Mouse (Mus musculus): Measurements from ENCODE around the gene Elmo1. TPM values are rescaled to one million over a fixed set of nuclear protein-coding genes. Genes with fewer than 3 reads are reported as not detected.

Elmo1 gene
- polyA plus RNA-seq, 1 experiment from 2014 or later, result 12.3 TPM

DNA sequence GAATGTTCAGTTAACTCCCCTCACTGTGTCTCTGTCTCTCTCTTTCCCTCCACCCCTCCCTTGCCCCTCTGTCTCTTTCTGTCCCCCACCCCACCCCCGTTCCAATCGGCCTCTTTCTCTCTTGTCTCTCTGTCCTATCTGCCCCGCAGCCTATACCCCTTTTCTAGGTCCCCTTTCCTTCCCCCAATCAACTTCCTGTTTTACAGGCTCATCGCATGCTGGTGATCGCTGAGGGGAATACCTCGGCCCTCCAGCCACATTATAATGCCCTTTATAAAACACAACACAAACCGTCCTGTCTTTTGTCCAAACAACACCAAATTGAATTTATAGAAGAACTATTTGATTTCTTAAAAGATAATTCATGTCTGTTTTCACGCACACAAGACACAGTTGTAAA is 40.7 kb upstream of the Elmo1 start:
- no peak overlapping the region for H3K9ac ChIP-seq (ENCODE audit: low read length)
- no peak overlapping the region for H3K27ac ChIP-seq (ENCODE audit: low read depth, low read length)
- H3K36me3 ChIP-seq (ENCODE audit: control insufficient read depth, insufficient read depth, low read length), result no peaks in the 10 kb centered on the region
- no peak overlapping the region for H3K4me3 ChIP-seq (ENCODE audit: low read depth, low read length)
- H3K27me3 ChIP-seq (ENCODE audit: control insufficient read depth, insufficient read depth, low read length), result no peaks in the 10 kb centered on the region
- ATAC-seq (replicated peaks; ENCODE audit: low FRiP score) (no peak), DNase-seq (ENCODE audit: low spot score) (no peak)
- 68% methylated on average over 8 of the region's 8 CpGs for WGBS
- no peak overlapping the region for H3K4me2 ChIP-seq (ENCODE audit: low read depth, low read length, severe bottlenecking)
- H3K9me3 ChIP-seq (ENCODE audit: control insufficient read depth, low read length), result no peaks in the 10 kb centered on the region
- peaks cover 4% of the 10 kb centered on the region; the same call in 1 of the 2 replicates for H3K4me1 ChIP-seq (replicated peaks; ENCODE audit: control insufficient read depth, insufficient read depth, low read length)

- H3K4me2 ChIP-seq (ENCODE audit: low read depth, low read length, severe bottlenecking), result no peak overlapping the region
- H3K4me1 ChIP-seq (replicated peaks; ENCODE audit: control insufficient read depth, insufficient read depth, low read length), result peaks cover 4% of the 10 kb centered on the region; the same call in 1 of the 2 replicates
- H3K36me3 ChIP-seq (ENCODE audit: control insufficient read depth, insufficient read depth, low read length), result no peaks in the 10 kb centered on the region
- H3K27ac ChIP-seq (ENCODE audit: low read depth, low read length), result no peak overlapping the region
- no peak for ATAC-seq (replicated peaks; ENCODE audit: low FRiP score)
- no peaks in the 10 kb centered on the region for H3K9me3 ChIP-seq (ENCODE audit: control insufficient read depth, low read length)
- H3K4me3 ChIP-seq (ENCODE audit: low read depth, low read length), result no peak overlapping the region
- 87% methylated on average over 10 of the region's 10 CpGs for WGBS
- DNase-seq (ENCODE audit: low spot score), result no peak
- no peak overlapping the region for H3K9ac ChIP-seq (ENCODE audit: low read length)
- no peaks in the 10 kb centered on the region for H3K27me3 ChIP-seq (ENCODE audit: control insufficient read depth, insufficient read depth, low read length)
These were observed 40.2 kb upstream of the Elmo1 start for GRCm38 (mm10) chr13:20050149-20050548.

DNA sequence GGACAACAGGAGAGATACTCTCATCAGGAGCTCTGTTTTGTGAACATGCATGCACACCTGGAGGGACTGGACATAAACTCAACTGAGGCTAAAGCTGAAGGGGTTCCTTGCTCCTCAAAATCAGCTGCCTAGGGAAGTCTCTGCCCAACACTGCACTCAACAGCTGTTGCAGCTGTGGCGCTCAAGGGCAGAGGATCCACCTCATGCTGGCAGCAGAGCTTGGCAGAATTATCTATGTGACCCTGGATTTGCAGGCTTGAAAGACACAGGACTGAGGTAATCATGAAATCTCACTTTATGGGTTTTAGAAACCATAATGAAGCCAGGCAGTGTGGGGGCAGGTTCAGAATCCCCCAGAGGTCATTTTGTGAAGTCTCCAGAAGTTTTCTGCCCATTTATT is 32.5 kb upstream of the Elmo1 start:
- no peaks in the 10 kb centered on the region for H3K4me1 ChIP-seq (replicated peaks; ENCODE audit: control insufficient read depth, insufficient read depth, low read length)
- no peak overlapping the region for H3K4me2 ChIP-seq (ENCODE audit: low read depth, low read length, severe bottlenecking)
- 87% methylated on average over 1 of the region's 1 CpGs for WGBS
- no peaks in the 10 kb centered on the region for H3K36me3 ChIP-seq (ENCODE audit: control insufficient read depth, insufficient read depth, low read length)
- no peak overlapping the region for H3K27ac ChIP-seq (ENCODE audit: low read depth, low read length)
- no peak overlapping the region for H3K4me3 ChIP-seq (ENCODE audit: low read depth, low read length)
- no peaks in the 10 kb centered on the region for H3K27me3 ChIP-seq (ENCODE audit: control insufficient read depth, insufficient read depth, low read length)
- ATAC-seq (replicated peaks; ENCODE audit: low FRiP score) (no peak), DNase-seq (ENCODE audit: low spot score) (no peak)
- H3K9ac ChIP-seq (ENCODE audit: low read length), result no peak overlapping the region
- no peaks in the 10 kb centered on the region for H3K9me3 ChIP-seq (ENCODE audit: control insufficient read depth, low read length)

DNA sequence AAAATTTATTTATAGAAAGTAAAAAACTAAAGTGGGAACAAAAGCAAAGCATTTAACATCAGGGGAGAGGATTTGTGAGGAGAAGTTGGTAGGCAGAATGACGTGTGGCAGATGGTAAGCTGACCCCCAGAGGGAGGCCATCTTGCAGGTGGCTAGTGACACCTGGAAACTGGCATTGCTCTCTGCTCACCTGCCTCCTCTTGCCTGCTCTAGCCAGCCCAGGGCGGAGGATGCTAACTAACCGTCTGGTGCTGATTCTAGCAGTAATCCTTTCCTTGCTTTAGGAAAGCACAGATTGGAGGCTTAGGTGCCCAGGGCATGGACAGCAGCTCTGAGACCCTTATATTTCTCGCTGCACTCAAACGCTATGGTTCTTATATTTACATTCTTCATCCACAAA is 29.4 kb upstream of the Elmo1 start:
- Histone ChIP-seq H3K4me3 (ENCODE audit: low read depth, low read length) (no peak overlapping the region), H3K9ac (ENCODE audit: low read length) (no peak overlapping the region), H3K27ac (ENCODE audit: low read depth, low read length) (no peak overlapping the region), H3K4me1 (replicated peaks; ENCODE audit: control insufficient read depth, insufficient read depth, low read length) (no peaks in the 10 kb centered on the region), H3K36me3 (ENCODE audit: control insufficient read depth, insufficient read depth, low read length) (no peaks in the 10 kb centered on the region), H3K27me3 (ENCODE audit: control insufficient read depth, insufficient read depth, low read length) (no peaks in the 10 kb centered on the region), H3K4me2 (ENCODE audit: low read depth, low read length, severe bottlenecking) (no peak overlapping the region), H3K9me3 (ENCODE audit: control insufficient read depth, low read length) (no peaks in the 10 kb centered on the region)
- no peak for DNase-seq (ENCODE audit: low spot score)
- no peak for ATAC-seq (replicated peaks; ENCODE audit: low FRiP score)
- 82% methylated on average over 5 of the region's 5 CpGs for WGBS

DNA sequence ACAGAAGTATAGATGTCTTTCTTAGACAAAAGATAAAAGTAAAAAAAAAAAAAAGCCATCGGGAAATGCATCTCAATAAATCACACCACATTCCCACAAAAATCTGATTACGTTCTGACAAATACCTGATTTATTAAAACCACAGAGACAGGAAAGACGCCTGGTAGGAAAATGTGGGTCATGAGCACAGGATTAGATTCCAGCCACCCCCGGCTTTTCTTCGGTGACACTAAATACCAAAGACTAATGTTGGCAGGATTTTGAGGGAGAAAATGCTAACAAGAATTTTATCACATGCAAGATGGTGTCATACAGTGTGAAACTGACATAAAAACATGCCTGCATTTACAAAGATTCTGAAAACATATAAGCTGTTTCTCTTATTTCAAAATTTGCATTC is 27.1 kb upstream of the Elmo1 start:
- no peaks in the 10 kb centered on the region for H3K9me3 ChIP-seq (ENCODE audit: control insufficient read depth, low read length)
- no peak overlapping the region for H3K27ac ChIP-seq (ENCODE audit: low read depth, low read length)
- no peak overlapping the region for H3K4me2 ChIP-seq (ENCODE audit: low read depth, low read length, severe bottlenecking)
- H3K4me3 ChIP-seq (ENCODE audit: low read depth, low read length), result no peak overlapping the region
- ATAC-seq (replicated peaks; ENCODE audit: low FRiP score), result no peak
- 91% methylated on average over 5 of the region's 5 CpGs for WGBS
- DNase-seq (ENCODE audit: low spot score), result no peak
- no peaks in the 10 kb centered on the region for H3K27me3 ChIP-seq (ENCODE audit: control insufficient read depth, insufficient read depth, low read length)
- H3K36me3 ChIP-seq (ENCODE audit: control insufficient read depth, insufficient read depth, low read length), result no peaks in the 10 kb centered on the region
- H3K9ac ChIP-seq (ENCODE audit: low read length), result no peak overlapping the region
- no peaks in the 10 kb centered on the region for H3K4me1 ChIP-seq (replicated peaks; ENCODE audit: control insufficient read depth, insufficient read depth, low read length)

- H3K27me3 ChIP-seq (ENCODE audit: control insufficient read depth, insufficient read depth, low read length), result no peaks in the 10 kb centered on the region
- H3K9ac ChIP-seq (ENCODE audit: low read length), result no peak overlapping the region
- no peaks in the 10 kb centered on the region for H3K36me3 ChIP-seq (ENCODE audit: control insufficient read depth, insufficient read depth, low read length)
- no peaks in the 10 kb centered on the region for H3K4me1 ChIP-seq (replicated peaks; ENCODE audit: control insufficient read depth, insufficient read depth, low read length)
- DNase-seq (ENCODE audit: low spot score) (no peak), ATAC-seq (replicated peaks; ENCODE audit: low FRiP score) (no peak)
- H3K4me3 ChIP-seq (ENCODE audit: low read depth, low read length), result no peak overlapping the region
- no peak overlapping the region for H3K4me2 ChIP-seq (ENCODE audit: low read depth, low read length, severe bottlenecking)
- H3K9me3 ChIP-seq (ENCODE audit: control insufficient read depth, low read length), result no peaks in the 10 kb centered on the region
- no peak overlapping the region for H3K27ac ChIP-seq (ENCODE audit: low read depth, low read length)
These were observed 18.4 kb upstream of the Elmo1 start for GRCm38 (mm10) chr13:20072043-20072442.

DNA sequence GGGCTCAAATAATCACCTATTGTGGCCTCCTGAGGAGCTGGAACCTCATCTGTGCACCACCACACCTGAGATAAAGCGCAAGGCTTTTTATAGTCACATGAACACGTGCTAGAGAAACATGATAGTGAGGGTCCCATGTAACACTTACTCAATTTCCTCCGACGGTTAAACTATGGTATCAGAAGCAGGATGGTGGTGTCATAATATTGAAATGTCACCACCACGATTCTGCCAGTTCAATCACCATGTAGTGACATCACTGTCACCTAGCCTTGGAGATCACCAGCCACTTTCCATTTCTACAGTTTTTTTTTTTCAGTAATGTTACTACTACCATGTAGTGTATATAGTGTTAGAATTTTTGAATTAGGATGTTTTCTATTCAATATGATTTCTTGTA is 17.4 kb upstream of the Elmo1 start:
- Histone ChIP-seq H3K4me3 (ENCODE audit: low read depth, low read length) (no peak overlapping the region), H3K9ac (ENCODE audit: low read length) (no peak overlapping the region), H3K4me1 (replicated peaks; ENCODE audit: control insufficient read depth, insufficient read depth, low read length) (no peaks in the 10 kb centered on the region), H3K27ac (ENCODE audit: low read depth, low read length) (no peak overlapping the region), H3K4me2 (ENCODE audit: low read depth, low read length, severe bottlenecking) (no peak overlapping the region), H3K9me3 (ENCODE audit: control insufficient read depth, low read length) (no peaks in the 10 kb centered on the region), H3K36me3 (ENCODE audit: control insufficient read depth, insufficient read depth, low read length) (no peaks in the 10 kb centered on the region), H3K27me3 (ENCODE audit: control insufficient read depth, insufficient read depth, low read length) (no peaks in the 10 kb centered on the region)
- DNase-seq (ENCODE audit: low spot score), result no peak
- no peak for ATAC-seq (replicated peaks; ENCODE audit: low FRiP score)
- WGBS, result 89% methylated on average over 5 of the region's 5 CpGs

- WGBS, result 88% methylated on average over 1 of the region's 1 CpGs
- Histone ChIP-seq H3K4me3 (ENCODE audit: low read depth, low read length) (no peak overlapping the region), H3K27ac (ENCODE audit: low read depth, low read length) (no peak overlapping the region), H3K4me2 (ENCODE audit: low read depth, low read length, severe bottlenecking) (no peak overlapping the region), H3K9me3 (ENCODE audit: control insufficient read depth, low read length) (no peaks in the 10 kb centered on the region), H3K4me1 (replicated peaks; ENCODE audit: control insufficient read depth, insufficient read depth, low read length) (no peaks in the 10 kb centered on the region), H3K27me3 (ENCODE audit: control insufficient read depth, insufficient read depth, low read length) (no peaks in the 10 kb centered on the region), H3K36me3 (ENCODE audit: control insufficient read depth, insufficient read depth, low read length) (no peaks in the 10 kb centered on the region), H3K9ac (ENCODE audit: low read length) (no peak overlapping the region)
- no peak for DNase-seq (ENCODE audit: low spot score)
- ATAC-seq (replicated peaks; ENCODE audit: low FRiP score), result no peak
These were observed 13.9 kb upstream of the Elmo1 start for GRCm38 (mm10) chr13:20076521-20076920.

DNA sequence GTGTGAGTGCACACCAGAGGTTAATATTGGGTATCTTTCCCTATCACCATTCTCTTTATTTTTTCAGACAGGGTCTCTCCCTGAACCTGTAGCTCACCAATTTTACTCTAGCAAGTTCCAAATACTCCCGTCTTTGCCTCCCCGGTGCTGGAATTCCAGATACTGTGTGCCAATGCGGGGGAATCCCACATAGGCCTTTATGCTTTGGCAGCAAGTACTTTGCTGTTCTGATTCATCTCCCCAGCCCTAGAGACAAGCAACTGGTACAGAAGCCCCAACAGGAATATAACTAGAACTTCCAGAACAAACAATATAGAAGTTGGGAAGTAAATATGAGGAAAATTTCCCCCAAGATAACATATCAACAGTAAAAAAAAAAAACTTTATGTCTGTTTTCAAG is 13.2 kb upstream of the Elmo1 start:
- DNase-seq (ENCODE audit: low spot score) (no peak), ATAC-seq (replicated peaks; ENCODE audit: low FRiP score) (no peak)
- no peak overlapping the region for H3K9ac ChIP-seq (ENCODE audit: low read length)
- H3K4me1 ChIP-seq (replicated peaks; ENCODE audit: control insufficient read depth, insufficient read depth, low read length), result no peaks in the 10 kb centered on the region
- no peak overlapping the region for H3K4me3 ChIP-seq (ENCODE audit: low read depth, low read length)
- H3K27me3 ChIP-seq (ENCODE audit: control insufficient read depth, insufficient read depth, low read length), result no peaks in the 10 kb centered on the region
- H3K36me3 ChIP-seq (ENCODE audit: control insufficient read depth, insufficient read depth, low read length), result no peaks in the 10 kb centered on the region
- H3K9me3 ChIP-seq (ENCODE audit: control insufficient read depth, low read length), result no peaks in the 10 kb centered on the region
- WGBS, result 93% methylated on average over 3 of the region's 3 CpGs
- H3K4me2 ChIP-seq (ENCODE audit: low read depth, low read length, severe bottlenecking), result no peak overlapping the region
- H3K27ac ChIP-seq (ENCODE audit: low read depth, low read length), result no peak overlapping the region
